Comparison of ENCODE assay signal across 8 mouse cellular contexts in the genomic region with DNA sequence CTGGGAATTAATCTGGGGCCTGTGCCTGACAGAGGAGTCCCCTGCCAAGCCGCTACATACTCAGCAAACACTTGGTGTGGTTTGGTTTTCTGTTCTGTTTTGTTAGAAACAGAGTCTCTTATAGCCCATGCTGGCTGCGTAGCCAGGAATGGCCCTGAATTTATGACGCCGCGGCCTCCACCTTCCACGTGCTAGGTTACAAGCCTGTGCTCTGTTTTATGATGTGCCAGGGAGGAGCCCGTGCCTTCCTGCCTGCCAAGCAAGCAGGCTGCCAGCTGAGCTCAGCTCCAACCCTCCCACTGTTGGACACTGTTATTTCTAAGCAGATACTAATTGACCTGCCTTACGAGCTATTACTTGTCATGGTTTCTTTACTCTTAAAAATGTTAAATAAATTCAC.
DNase-seq lines count a peak whose midpoint lies in the region; TF ChIP-seq lines count a peak whose summit lies in the region.

No protein-coding gene starts in this region.

- peak; percentile 42 to 61 for DNase-seq in cerebellum, adult 2 months
- no peak for DNase-seq in cerebellum, postnatal 4 days (ENCODE audit: low spot score in 2 of 2)
- peak; percentile 25 for DNase-seq in left cerebral cortex, postnatal 4 days
- DNase-seq in left cerebral cortex, adult 9 months (ENCODE audit: low spot score in 2 of 2) = no peak
- peak; percentile 59 to 73 for DNase-seq in cerebellum, postnatal 25 days
- DNase-seq in kidney, postnatal 36 days = peak; percentile 46 to 52
- no peak for DNase-seq in thymus, postnatal 0 days (ENCODE audit: low spot score)
- DNase-seq in hindbrain, embryonic 10.5 days (ENCODE audit: low spot score) = no peak

- WGBS in cerebellum, adult 2 months = 22% methylated on average over 8 of the region's 8 CpGs
- WGBS in hindbrain, embryonic 10.5 days = 98% methylated on average over 8 of the region's 8 CpGs

- H3K4me1 ChIP-seq in cerebellum, adult 2 months (ENCODE audit: control insufficient read depth, insufficient read depth, low read length) = peaks cover 4% of the 10 kb centered on the region; the same call in 1 of the 2 replicates
- peaks cover 20% of the 10 kb centered on the region for H3K4me1 ChIP-seq in hindbrain, embryonic 10.5 days (replicated peaks)

- TF ChIP-seq CTCF in cerebellum, adult 2 months (IDR thresholded peaks at IDR 0.05; ENCODE audit: borderline replicate concordance, insufficient read depth, low read depth, low read length) = no peak

- no peak overlapping the region for H3K4me3 ChIP-seq in cerebellum, adult 2 months (replicated peaks; ENCODE audit: insufficient read depth, low read depth, low read length)
- no peak overlapping the region for H3K4me3 ChIP-seq in hindbrain, embryonic 10.5 days

- no peaks in the 10 kb centered on the region for H3K9me3 ChIP-seq in hindbrain, embryonic 10.5 days

- intact Hi-C loops in left cerebral cortex, postnatal 4 days (cut with DNase I) = no loop called here

- peaks cover 14% of the 10 kb centered on the region; the same call in 1 of the 2 replicates for H3K36me3 ChIP-seq in hindbrain, embryonic 10.5 days

- TF ChIP-seq POLR2A in cerebellum, adult 2 months (IDR thresholded peaks at IDR 0.05; ENCODE audit: borderline replicate concordance, insufficient read depth, low read length) = no peak

- no peaks in the 10 kb centered on the region for H3K27me3 ChIP-seq in cerebellum, adult 2 months (ENCODE audit: control insufficient read depth, insufficient read depth, low read length)
- H3K27me3 ChIP-seq in hindbrain, embryonic 10.5 days (ENCODE audit: insufficient read depth, poor library complexity, severe bottlenecking) = no peaks in the 10 kb centered on the region

- H3K27ac ChIP-seq in cerebellum, adult 2 months (ENCODE audit: insufficient read depth, low read length) = no peak overlapping the region
- H3K27ac ChIP-seq in hindbrain, embryonic 10.5 days = no peak overlapping the region

Comparison
In these comparisons a context has a peak if more than half of its experiments do, and no peak if none do; other contexts are left out.
1. DNase-seq: peak in cerebellum, adult 2 months (2 of 2), left cerebral cortex, postnatal 4 days (single experiment), cerebellum, postnatal 25 days (2 of 2) and kidney, postnatal 36 days (2 of 2); none in cerebellum, postnatal 4 days (0 of 2), left cerebral cortex, adult 9 months (0 of 2), thymus, postnatal 0 days (single experiment) and hindbrain, embryonic 10.5 days (single experiment).